Mouse (Mus musculus): ENCODE measurements around the gene Cryl1. TPM values are rescaled to one million over a fixed set of nuclear protein-coding genes. Genes with fewer than 3 reads are reported as not detected.

The Cryl1 gene
- total RNA-seq (2014; rRNA removed) (11.5 and 15.2 TPM in 2 replicates), polyA plus RNA-seq (2015; fragmentation: Nextera tagmentation; extraction: Ambion mirVana) (17.0 and 19.2 TPM in 2 replicates)

DNA sequence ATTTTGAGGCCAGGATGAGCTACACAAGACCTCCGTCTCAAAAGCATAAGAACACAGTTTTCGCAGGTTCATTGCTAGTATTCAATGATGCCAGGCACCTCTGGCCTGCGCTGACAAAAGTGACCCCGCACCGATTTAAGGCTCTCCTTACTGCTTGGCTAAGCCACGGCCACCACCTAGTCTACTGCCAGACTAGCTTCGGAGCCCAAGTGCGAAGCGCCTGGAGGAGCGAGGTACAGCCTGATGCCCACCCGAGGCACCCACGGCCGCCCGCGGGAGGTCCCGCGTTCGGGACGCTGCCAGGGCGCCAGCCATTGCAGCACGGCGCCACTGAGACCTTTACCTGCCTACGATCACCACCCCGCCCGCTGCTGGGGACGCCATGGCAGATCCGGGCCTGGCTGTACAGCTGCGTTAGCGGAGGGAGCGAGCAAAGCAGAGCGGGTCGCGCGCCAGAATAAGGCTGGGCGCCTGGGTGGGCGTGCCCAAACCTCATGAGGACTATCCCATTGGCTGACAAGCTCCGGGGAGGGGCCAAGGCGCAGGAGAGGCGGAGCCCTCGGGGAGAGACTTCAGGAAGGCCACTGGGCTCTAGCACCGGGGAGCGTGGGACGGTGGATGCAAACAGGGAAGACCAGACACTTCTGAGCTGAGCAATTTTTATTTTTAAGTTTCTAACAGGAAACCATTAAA is at the start of gene Cryl1:
Cryl1 (minus strand) TSS at position 465 of the 693 bp plus-strand sequence.
- ATAC-seq (peak; percentile 100), DNase-seq (peak; percentile 93)
- H3K4me3 ChIP-seq (ENCODE audit: low read depth, low read length): peak within 1 kb of the TSS; percentile 64
- peak within 1 kb of the TSS; percentile 64 for H3K9ac ChIP-seq
- H3K9me3 ChIP-seq (ENCODE audit: low read length): no peaks in the 10 kb centered on the region
- no peaks in the 10 kb centered on the region for H3K4me1 ChIP-seq (ENCODE audit: insufficient read depth)
- 0 out of 2 replicates have a peak within 1 kb of the TSS, but pooled peaks have one; percentile 21 for H3K27ac ChIP-seq (ENCODE audit: low read depth, low read length)
- TF ChIP-seq CTCF (IDR thresholded peaks at IDR 0.05; ENCODE audit: low read depth): no peak
- 2% methylated on average over 43 of the region's 43 CpGs for WGBS
- H3K4me2 ChIP-seq (ENCODE audit: low read depth): peak within 1 kb of the TSS; percentile 84
- H3K36me3 ChIP-seq (ENCODE audit: insufficient read depth): no peaks in the 10 kb centered on the region
- no peaks in the 10 kb centered on the region for H3K27me3 ChIP-seq (ENCODE audit: insufficient read depth, low read length)

DNA sequence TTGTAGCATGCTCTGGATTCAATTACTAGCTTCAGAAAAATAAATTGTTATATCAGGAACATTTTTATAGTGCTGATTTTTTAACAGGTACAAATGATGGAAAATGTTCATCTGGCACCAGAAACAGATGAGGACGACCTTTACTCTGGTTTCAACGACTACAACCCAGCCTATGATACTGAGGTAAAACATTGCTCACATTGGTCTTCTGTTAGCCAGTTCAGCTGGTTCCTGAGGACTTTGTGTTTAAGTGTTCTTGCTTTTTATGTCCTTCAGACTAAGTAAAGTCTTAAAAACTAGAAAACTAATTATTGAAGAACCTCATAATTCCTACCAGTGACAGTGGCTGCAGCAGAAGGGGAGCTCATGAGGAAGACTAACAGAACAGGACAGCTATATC is 32.1 kb upstream of the Cryl1 start:
- H3K4me3 ChIP-seq (ENCODE audit: low read depth, low read length): no peak overlapping the region
- no peak overlapping the region for H3K4me2 ChIP-seq (ENCODE audit: low read depth)
- H3K27ac ChIP-seq (ENCODE audit: low read depth, low read length): no peak overlapping the region
- WGBS: 91% methylated on average over 2 of the region's 2 CpGs
- H3K9me3 ChIP-seq (ENCODE audit: low read length): no peaks in the 10 kb centered on the region
- 0 out of 2 replicates have a peak, but pooled peaks cover 12% of the 10 kb centered on the region for H3K36me3 ChIP-seq (ENCODE audit: insufficient read depth)
- no peak for TF ChIP-seq CTCF (IDR thresholded peaks at IDR 0.05; ENCODE audit: low read depth)
- H3K27me3 ChIP-seq (ENCODE audit: insufficient read depth, low read length): no peaks in the 10 kb centered on the region
- no peaks in the 10 kb centered on the region for H3K4me1 ChIP-seq (ENCODE audit: insufficient read depth)
- ATAC-seq (no peak), DNase-seq (no peak)
- no peak overlapping the region for H3K9ac ChIP-seq

DNA sequence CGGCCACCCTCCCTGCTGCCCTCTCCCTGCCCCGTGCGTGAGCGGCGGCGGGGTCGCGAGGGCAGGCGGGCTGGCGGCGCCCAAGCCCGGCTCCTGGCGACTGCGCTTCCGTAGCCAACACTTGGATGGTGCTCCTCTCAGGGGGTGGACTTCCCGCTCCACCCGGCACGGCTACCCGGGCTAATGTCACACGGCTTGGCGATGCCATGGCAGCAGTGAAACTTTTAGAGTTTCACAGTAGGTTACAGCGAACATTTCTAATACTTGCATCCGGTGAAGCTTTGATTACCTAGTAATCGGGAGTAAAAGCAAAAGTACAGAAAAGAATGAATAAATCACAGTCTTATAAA is 25.9 kb upstream of the Cryl1 start:
- Histone ChIP-seq H3K4me2 (ENCODE audit: low read depth) (peak overlapping the region; percentile 52), H3K27ac (ENCODE audit: low read depth, low read length) (peak overlapping the region; percentile 57), H3K9me3 (ENCODE audit: low read length) (no peaks in the 10 kb centered on the region), H3K36me3 (ENCODE audit: insufficient read depth) (no peaks in the 10 kb centered on the region), H3K4me1 (ENCODE audit: insufficient read depth) (no peaks in the 10 kb centered on the region), H3K27me3 (ENCODE audit: insufficient read depth, low read length) (no peaks in the 10 kb centered on the region), H3K4me3 (ENCODE audit: low read depth, low read length) (peak overlapping the region; percentile 71), H3K9ac (peak overlapping the region; percentile 65)
- ATAC-seq: peak; percentile 80
- no peak for DNase-seq
- WGBS: 3% methylated on average over 23 of the region's 24 CpGs
- no peak for TF ChIP-seq CTCF (IDR thresholded peaks at IDR 0.05; ENCODE audit: low read depth)

DNA sequence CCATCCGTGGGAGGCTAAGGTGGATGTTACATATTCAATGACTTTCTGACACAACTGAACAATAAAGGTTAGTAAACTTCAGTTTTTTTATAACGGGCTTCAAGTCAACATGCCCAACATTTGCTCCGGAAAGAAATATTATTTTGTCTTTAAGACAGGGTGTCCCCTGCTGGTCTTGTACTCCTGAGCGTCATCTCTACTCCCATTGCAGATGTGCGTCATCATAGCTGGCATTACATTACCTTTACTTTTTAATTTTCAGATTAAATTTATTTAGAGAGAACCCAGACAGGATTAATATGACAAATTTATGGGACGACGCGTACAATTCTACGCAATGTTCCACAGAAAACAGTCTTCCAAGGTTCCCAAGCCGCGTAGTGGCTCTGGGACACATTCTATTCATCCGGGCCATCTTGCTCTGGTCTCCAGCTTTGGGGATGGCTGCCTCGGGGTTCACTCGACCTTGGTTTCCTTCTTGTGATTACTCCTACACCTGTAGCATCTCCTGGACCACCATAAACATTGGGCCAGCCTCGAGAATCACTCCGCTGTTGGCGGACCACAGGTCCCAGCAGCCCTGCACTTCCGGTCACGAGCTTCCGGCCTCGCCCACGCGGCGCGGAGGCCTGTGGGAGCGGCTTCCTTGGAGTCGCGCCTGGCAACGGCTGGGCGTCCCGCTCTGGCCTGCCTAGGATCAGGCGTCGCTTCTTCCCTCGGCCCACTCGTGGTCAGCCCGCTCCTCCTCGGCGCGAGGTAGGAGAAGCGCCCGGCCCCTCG is 25.3 kb upstream of the Cryl1 start, which contains the start of gene Ift88:
Ift88 (plus strand) TSS at position 631 of the 780 bp plus-strand sequence.
- H3K4me2 ChIP-seq (ENCODE audit: low read depth): peak within 1 kb of the TSS; percentile 52
- H3K9me3 ChIP-seq (ENCODE audit: low read length): no peaks in the 10 kb centered on the region
- WGBS: 3% methylated on average over 42 of the region's 42 CpGs
- peak within 1 kb of the TSS; percentile 65 for H3K9ac ChIP-seq
- ATAC-seq (peak; percentile 99), DNase-seq (peak; percentile 93)
- peak; percentile 30; the same call in 1 of the 2 replicates for TF ChIP-seq CTCF (IDR thresholded peaks at IDR 0.05; ENCODE audit: low read depth)
- H3K27ac ChIP-seq (ENCODE audit: low read depth, low read length): peak within 1 kb of the TSS; percentile 57
- no peaks in the 10 kb centered on the region for H3K4me1 ChIP-seq (ENCODE audit: insufficient read depth)
- H3K27me3 ChIP-seq (ENCODE audit: insufficient read depth, low read length): no peaks in the 10 kb centered on the region
- no peaks in the 10 kb centered on the region for H3K36me3 ChIP-seq (ENCODE audit: insufficient read depth)
- H3K4me3 ChIP-seq (ENCODE audit: low read depth, low read length): peak within 1 kb of the TSS; percentile 71

DNA sequence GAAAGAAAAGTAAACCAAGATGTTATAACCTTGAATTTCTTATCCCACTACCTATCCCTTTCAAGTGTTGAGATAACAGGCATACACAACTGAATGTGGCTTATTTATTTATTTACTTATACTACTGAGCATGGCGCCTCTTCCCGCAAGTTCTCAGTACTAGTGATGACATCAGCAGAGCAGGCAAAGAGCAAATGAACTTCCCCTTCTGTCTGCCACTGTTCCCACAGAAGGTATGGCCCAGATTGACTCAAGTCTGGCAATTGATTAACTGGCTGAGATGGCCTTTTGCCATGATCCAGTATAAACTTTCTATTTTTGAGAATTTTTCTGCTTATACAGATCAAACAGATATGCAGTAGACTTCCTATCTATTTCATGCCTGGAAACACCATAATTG is 18.9 kb upstream of the Cryl1 start:
- 97% methylated on average over 2 of the region's 2 CpGs for WGBS
- H3K36me3 ChIP-seq (ENCODE audit: insufficient read depth): no peaks in the 10 kb centered on the region
- no peaks in the 10 kb centered on the region for H3K4me1 ChIP-seq (ENCODE audit: insufficient read depth)
- DNase-seq (no peak), ATAC-seq (no peak)
- no peak for TF ChIP-seq CTCF (IDR thresholded peaks at IDR 0.05; ENCODE audit: low read depth)
- no peak overlapping the region for H3K27ac ChIP-seq (ENCODE audit: low read depth, low read length)
- H3K9me3 ChIP-seq (ENCODE audit: low read length): no peaks in the 10 kb centered on the region
- no peak overlapping the region for H3K9ac ChIP-seq
- H3K4me2 ChIP-seq (ENCODE audit: low read depth): no peak overlapping the region
- no peak overlapping the region for H3K4me3 ChIP-seq (ENCODE audit: low read depth, low read length)
- no peaks in the 10 kb centered on the region for H3K27me3 ChIP-seq (ENCODE audit: insufficient read depth, low read length)

DNA sequence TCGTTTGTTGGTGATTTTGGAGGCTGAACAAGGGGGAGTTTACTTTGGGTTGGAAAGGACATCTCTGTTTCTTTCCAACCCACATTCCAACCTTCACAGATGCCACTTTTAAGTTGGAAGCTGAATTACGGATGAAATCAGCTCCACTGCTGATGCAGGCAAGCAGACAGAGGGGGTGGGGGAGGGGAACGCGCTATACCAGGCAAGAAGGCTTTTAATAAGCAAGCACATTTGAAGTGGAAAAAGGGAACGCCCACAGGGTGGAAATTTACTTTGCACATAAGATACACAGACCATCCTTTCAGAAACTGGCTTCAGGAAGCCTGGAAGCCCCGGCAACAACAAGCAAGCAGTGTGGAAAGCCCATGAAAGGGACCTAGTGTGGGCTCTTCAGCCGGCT is 13.8 kb upstream of the Cryl1 start:
- peak; percentile 49; the same call in 1 of the 2 replicates for ATAC-seq
- H3K27me3 ChIP-seq (ENCODE audit: insufficient read depth, low read length): no peaks in the 10 kb centered on the region
- DNase-seq: peak; percentile 13
- TF ChIP-seq CTCF (IDR thresholded peaks at IDR 0.05; ENCODE audit: low read depth): no peak
- H3K36me3 ChIP-seq (ENCODE audit: insufficient read depth): no peaks in the 10 kb centered on the region
- H3K4me2 ChIP-seq (ENCODE audit: low read depth): no peak overlapping the region
- 38% methylated on average over 7 of the region's 7 CpGs for WGBS
- peak overlapping the region; percentile 40; the same call in 1 of the 2 replicates for H3K27ac ChIP-seq (ENCODE audit: low read depth, low read length)
- H3K9ac ChIP-seq: no peak overlapping the region
- H3K9me3 ChIP-seq (ENCODE audit: low read length): no peaks in the 10 kb centered on the region
- no peak overlapping the region for H3K4me3 ChIP-seq (ENCODE audit: low read depth, low read length)
- H3K4me1 ChIP-seq (ENCODE audit: insufficient read depth): no peaks in the 10 kb centered on the region

DNA sequence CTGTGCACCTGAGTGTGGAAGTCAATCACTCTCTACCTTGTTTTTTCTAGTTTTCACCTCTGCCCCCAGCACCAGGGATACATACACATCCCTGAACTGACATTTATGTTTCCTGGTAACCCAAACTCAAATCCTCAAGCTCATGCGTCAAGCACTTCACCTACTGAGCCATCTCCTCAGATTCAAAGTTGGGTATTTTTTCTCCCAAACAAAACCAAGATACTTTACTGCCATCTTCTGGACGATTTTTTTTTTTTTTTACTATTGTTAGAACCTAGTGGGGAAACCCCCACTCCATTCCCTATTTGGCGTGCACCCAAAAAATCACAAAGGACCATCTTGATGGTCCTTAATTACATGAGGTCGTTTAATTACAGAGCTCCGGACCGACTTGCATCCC is 10.8 kb upstream of the Cryl1 start:
- peak overlapping the region; percentile 41; the same call in 1 of the 2 replicates for H3K9ac ChIP-seq
- H3K27me3 ChIP-seq (ENCODE audit: insufficient read depth, low read length): no peaks in the 10 kb centered on the region
- no peaks in the 10 kb centered on the region for H3K36me3 ChIP-seq (ENCODE audit: insufficient read depth)
- WGBS: 5% methylated on average over 6 of the region's 6 CpGs
- peak; percentile 47 for TF ChIP-seq CTCF (IDR thresholded peaks at IDR 0.05; ENCODE audit: low read depth)
- H3K4me1 ChIP-seq (ENCODE audit: insufficient read depth): no peaks in the 10 kb centered on the region
- no peaks in the 10 kb centered on the region for H3K9me3 ChIP-seq (ENCODE audit: low read length)
- peak overlapping the region; percentile 30 for H3K4me3 ChIP-seq (ENCODE audit: low read depth, low read length)
- H3K27ac ChIP-seq (ENCODE audit: low read depth, low read length): no peak overlapping the region
- ATAC-seq: peak; percentile 77
- peak overlapping the region; percentile 40 for H3K4me2 ChIP-seq (ENCODE audit: low read depth)
- peak; percentile 81 for DNase-seq

Data from forebrain, postnatal 0 days (tissue).